In genomic region chr8:84981644-84982498, GRCm38 (mm10) we compare ENCODE assay signal across 9 mouse cellular contexts. TPM values are rescaled to one million over a fixed set of nuclear protein-coding genes. Genes with fewer than 3 reads are reported as not detected.
A peak's percentile ranks its signal among the peaks of the same experiment; 100 is the strongest.
DNase-seq lines count a peak whose midpoint lies in the region; ATAC-seq and TF ChIP-seq lines count a peak whose summit lies in the region.
"Had no signal": no experiment of that assay in that cellular context is flagged by ENCODE, and none has a peak within 500 bp of the region (broad histone marks: within the 10 kb centered on the region; RNA-seq: fewer than 3 reads in every experiment).

No protein-coding gene starts in this region.

- 84% methylated on average over 15 of the region's 15 CpGs for WGBS in midbrain, embryonic 11.5 days
- WGBS in midbrain, postnatal 0 days = 85% methylated on average over 15 of the region's 15 CpGs
- 62% methylated on average over 15 of the region's 15 CpGs for WGBS in embryonic facial prominence, embryonic 15.5 days
- WGBS in stomach, embryonic 14.5 days = 74% methylated on average over 15 of the region's 15 CpGs

- H3K27me3 ChIP-seq in midbrain, embryonic 11.5 days (ENCODE audit: control insufficient read depth, insufficient read depth, low read length) = peaks cover 43% of the 10 kb centered on the region
- H3K27me3 ChIP-seq in midbrain, postnatal 0 days (ENCODE audit: insufficient read depth, low read length) = no peaks in the 10 kb centered on the region
- H3K27me3 ChIP-seq in embryonic facial prominence, embryonic 15.5 days = peaks cover 17% of the 10 kb centered on the region
- 0 out of 2 replicates have a peak, but pooled peaks cover 3% of the 10 kb centered on the region for H3K27me3 ChIP-seq in stomach, embryonic 14.5 days (ENCODE audit: control insufficient read depth, insufficient read depth, low read length)

- no peaks in the 10 kb centered on the region for H3K9me3 ChIP-seq in midbrain, embryonic 11.5 days (ENCODE audit: control insufficient read depth, low read length)
- H3K9me3 ChIP-seq in midbrain, postnatal 0 days (ENCODE audit: low read length) = no peaks in the 10 kb centered on the region
- no peaks in the 10 kb centered on the region for H3K9me3 ChIP-seq in embryonic facial prominence, embryonic 15.5 days (replicated peaks)
- no peaks in the 10 kb centered on the region for H3K9me3 ChIP-seq in stomach, embryonic 14.5 days (ENCODE audit: control insufficient read depth, low read depth, low read length)

- DNase-seq in midbrain, embryonic 11.5 days (ENCODE audit: low spot score, missing footprints) = peak; percentile 81
- no peak for DNase-seq in midbrain, postnatal 0 days (ENCODE audit: low spot score)
- DNase-seq in kidney, postnatal 25 days = peak; percentile 58 to 84
- no peak for DNase-seq in neural tube, embryonic 10.5 days (ENCODE audit: extremely low spot score, low spot score)
- no peak for DNase-seq in spleen, adult 12 weeks (ENCODE audit: low spot score)

- H3K36me3 ChIP-seq in midbrain, embryonic 11.5 days (ENCODE audit: control insufficient read depth, insufficient read depth, low read length) = no peaks in the 10 kb centered on the region
- H3K36me3 ChIP-seq in midbrain, postnatal 0 days (ENCODE audit: insufficient read depth, low read length) = no peaks in the 10 kb centered on the region
- H3K36me3 ChIP-seq in embryonic facial prominence, embryonic 15.5 days = no peaks in the 10 kb centered on the region
- H3K36me3 ChIP-seq in stomach, embryonic 14.5 days (ENCODE audit: control insufficient read depth, insufficient read depth, low read length) = no peaks in the 10 kb centered on the region

- H3K4me1 ChIP-seq in midbrain, embryonic 11.5 days (ENCODE audit: control insufficient read depth, insufficient read depth, low read length) = peaks cover 48% of the 10 kb centered on the region
- peaks cover 24% of the 10 kb centered on the region for H3K4me1 ChIP-seq in midbrain, postnatal 0 days (ENCODE audit: insufficient read depth, low read length)
- H3K4me1 ChIP-seq in embryonic facial prominence, embryonic 15.5 days = peaks cover 89% of the 10 kb centered on the region
- H3K4me1 ChIP-seq in stomach, embryonic 14.5 days (ENCODE audit: control insufficient read depth, insufficient read depth, low read length) = peaks cover 65% of the 10 kb centered on the region

- no peak overlapping the region for H3K27ac ChIP-seq in midbrain, embryonic 11.5 days (ENCODE audit: low read depth, low read length)
- no peak overlapping the region for H3K27ac ChIP-seq in midbrain, postnatal 0 days (ENCODE audit: low read depth, low read length)
- peak overlapping the region; percentile 80 for H3K27ac ChIP-seq in embryonic facial prominence, embryonic 15.5 days (replicated peaks)
- H3K27ac ChIP-seq in stomach, embryonic 14.5 days (ENCODE audit: low read length) = peak overlapping the region; percentile 89

- no peak overlapping the region for H3K4me2 ChIP-seq in midbrain, embryonic 11.5 days
- H3K4me2 ChIP-seq in midbrain, postnatal 0 days (ENCODE audit: low read depth, low read length, poor library complexity, severe bottlenecking) = no peak overlapping the region
- no peak overlapping the region for H3K4me2 ChIP-seq in embryonic facial prominence, embryonic 15.5 days (replicated peaks)
- H3K4me2 ChIP-seq in stomach, embryonic 14.5 days (replicated peaks; ENCODE audit: low read depth, low read length) = no peak overlapping the region

- no peak for TF ChIP-seq CTCF in midbrain, postnatal 0 days (IDR thresholded peaks at IDR 0.05)

- ATAC-seq in midbrain, embryonic 11.5 days (ENCODE audit: low FRiP score) = no peak
- ATAC-seq in midbrain, postnatal 0 days (ENCODE audit: low FRiP score) = no peak
- no peak for ATAC-seq in embryonic facial prominence, embryonic 15.5 days (ENCODE audit: insufficient number of reproducible peaks, low FRiP score, low TSS enrichment, low read depth)
- ATAC-seq in stomach, embryonic 14.5 days (ENCODE audit: insufficient number of reproducible peaks, insufficient read depth, low FRiP score, low read depth) = no peak
- ATAC-seq: midbrain, embryonic 16.5 days had no signal

- H3K4me3 ChIP-seq in midbrain, embryonic 11.5 days (ENCODE audit: low read depth, low read length) = no peak overlapping the region
- no peak overlapping the region for H3K4me3 ChIP-seq in midbrain, postnatal 0 days (ENCODE audit: low read depth, low read length)
- H3K4me3 ChIP-seq in embryonic facial prominence, embryonic 15.5 days (replicated peaks) = no peak overlapping the region
- H3K4me3 ChIP-seq in stomach, embryonic 14.5 days (ENCODE audit: low read depth, low read length) = no peak overlapping the region

- H3K9ac ChIP-seq in midbrain, embryonic 11.5 days (ENCODE audit: low read length) = no peak overlapping the region
- H3K9ac ChIP-seq in midbrain, postnatal 0 days (replicated peaks; ENCODE audit: low read length, poor library complexity, severe bottlenecking) = no peak overlapping the region
- no peak overlapping the region for H3K9ac ChIP-seq in embryonic facial prominence, embryonic 15.5 days
- no peak overlapping the region for H3K9ac ChIP-seq in stomach, embryonic 14.5 days (replicated peaks; ENCODE audit: low read depth, low read length)

RNA-seq across cellular contexts. Expression of gene Junb, which starts 3.4 kb away (rescaled TPM):
- 3.4 and 4.5 TPM in 2 replicates for polyA plus RNA-seq in midbrain, embryonic 11.5 days (2014; fragmentation: Nextera tagmentation; extraction: Ambion mirVana)
- 11.3 and 15.9 TPM in 2 replicates for total RNA-seq in midbrain, postnatal 0 days (2014; rRNA removed)
- 5.3 and 6.1 TPM in 2 replicates for polyA plus RNA-seq in midbrain, postnatal 0 days (2015; fragmentation: Nextera tagmentation; extraction: Ambion mirVana)
- polyA plus RNA-seq in embryonic facial prominence, embryonic 15.5 days (2015; fragmentation: Nextera tagmentation; extraction: Ambion mirVana) = 38.0 and 40.5 TPM in 2 replicates
- 16.9 and 23.4 TPM in 2 replicates for polyA plus RNA-seq in stomach, embryonic 14.5 days (2014; fragmentation: Nextera tagmentation; extraction: Ambion mirVana)

RNA-seq across cellular contexts. Expression of gene Hook2, which starts 8.5 kb away (rescaled TPM):
- polyA plus RNA-seq in midbrain, embryonic 11.5 days (2014; fragmentation: Nextera tagmentation; extraction: Ambion mirVana) = 11.4 and 11.8 TPM in 2 replicates
- total RNA-seq in midbrain, postnatal 0 days (2014; rRNA removed) = 21.4 and 32.5 TPM in 2 replicates
- polyA plus RNA-seq in midbrain, postnatal 0 days (2015; fragmentation: Nextera tagmentation; extraction: Ambion mirVana) = 40.1 and 41.3 TPM in 2 replicates
- 27.2 and 30.6 TPM in 2 replicates for polyA plus RNA-seq in embryonic facial prominence, embryonic 15.5 days (2015; fragmentation: Nextera tagmentation; extraction: Ambion mirVana)
- 34.5 and 34.6 TPM in 2 replicates for polyA plus RNA-seq in stomach, embryonic 14.5 days (2014; fragmentation: Nextera tagmentation; extraction: Ambion mirVana)

RNA-seq across cellular contexts. Expression of gene Rnaseh2a, which starts 12.3 kb away (rescaled TPM):
- polyA plus RNA-seq in midbrain, embryonic 11.5 days (2014; fragmentation: Nextera tagmentation; extraction: Ambion mirVana) = 113 and 121 TPM in 2 replicates
- total RNA-seq in midbrain, postnatal 0 days (2014; rRNA removed) = 40.5 and 48.9 TPM in 2 replicates
- 36.5 and 39.7 TPM in 2 replicates for polyA plus RNA-seq in midbrain, postnatal 0 days (2015; fragmentation: Nextera tagmentation; extraction: Ambion mirVana)
- polyA plus RNA-seq in embryonic facial prominence, embryonic 15.5 days (2015; fragmentation: Nextera tagmentation; extraction: Ambion mirVana) = 94.9 and 99.1 TPM in 2 replicates
- 114 and 125 TPM in 2 replicates for polyA plus RNA-seq in stomach, embryonic 14.5 days (2014; fragmentation: Nextera tagmentation; extraction: Ambion mirVana)

RNA-seq across cellular contexts. Expression of gene Prdx2, which starts 12.5 kb away (rescaled TPM):
- polyA plus RNA-seq in midbrain, embryonic 11.5 days (2014; fragmentation: Nextera tagmentation; extraction: Ambion mirVana) = 1,298 and 1,349 TPM in 2 replicates
- total RNA-seq in midbrain, postnatal 0 days (2014; rRNA removed) = 720 and 802 TPM in 2 replicates
- polyA plus RNA-seq in midbrain, postnatal 0 days (2015; fragmentation: Nextera tagmentation; extraction: Ambion mirVana) = 904 and 934 TPM in 2 replicates
- 705 and 717 TPM in 2 replicates for polyA plus RNA-seq in embryonic facial prominence, embryonic 15.5 days (2015; fragmentation: Nextera tagmentation; extraction: Ambion mirVana)
- polyA plus RNA-seq in stomach, embryonic 14.5 days (2014; fragmentation: Nextera tagmentation; extraction: Ambion mirVana) = 799 and 888 TPM in 2 replicates

RNA-seq across cellular contexts. Expression of gene Gm49661, which starts 12.6 kb away (rescaled TPM):
- not detected in 2 replicates for polyA plus RNA-seq in midbrain, embryonic 11.5 days (2014; fragmentation: Nextera tagmentation; extraction: Ambion mirVana)
- total RNA-seq in midbrain, postnatal 0 days (2014; rRNA removed) = not detected in 2 replicates
- not detected in 2 replicates for polyA plus RNA-seq in midbrain, postnatal 0 days (2015; fragmentation: Nextera tagmentation; extraction: Ambion mirVana)
- polyA plus RNA-seq in embryonic facial prominence, embryonic 15.5 days (2015; fragmentation: Nextera tagmentation; extraction: Ambion mirVana) = not detected in 2 replicates
- not detected in 2 replicates for polyA plus RNA-seq in stomach, embryonic 14.5 days (2014; fragmentation: Nextera tagmentation; extraction: Ambion mirVana)
- polyA plus RNA-seq: brain, embryonic 14.5 days; midbrain, embryonic 16.5 days had no signal

Comparison
In these comparisons a context has a peak if more than half of its experiments do, and no peak if none do; other contexts are left out.
1. DNase-seq: peak in midbrain, embryonic 11.5 days (single experiment) and kidney, postnatal 25 days (2 of 2); none in midbrain, postnatal 0 days (single experiment), neural tube, embryonic 10.5 days (single experiment) and spleen, adult 12 weeks (single experiment).
2. H3K27ac ChIP-seq: peak in embryonic facial prominence, embryonic 15.5 days (single experiment) and stomach, embryonic 14.5 days (single experiment); none in midbrain, embryonic 11.5 days (single experiment) and midbrain, postnatal 0 days (single experiment).